Mouse (Mus musculus) naive thymus-derived CD4-positive, alpha-beta T cell, adult 2 months (primary cell): ENCODE results near the gene Vmn2r56.
A peak's percentile ranks its signal among the peaks of the same experiment; 100 is the strongest.
"Not testable (repeated sequence)": the region's sequence is repeated elsewhere in the genome, so short reads cannot be mapped to it uniquely, and the experiment has no call there.

ENCODE experiments used
- DNase-seq: peaks from one replicate; pipeline ENCODE4 v3.0.0-alpha.2; 2011; ENCODE audit warnings: low read depth

The Vmn2r56 gene

GRCm38 (mm10) chr7:12734904-12735303 lies at the start of gene Vmn2r56:
Vmn2r56 (minus strand) TSS chr7:12735004.
- no peak for DNase-seq

GRCm38 (mm10) chr7:12780151-12780830 lies 45.5 kb upstream of the Vmn2r56 start:
- DNase-seq = peak; percentile 80

GRCm38 (mm10) chr7:12779782-12780150 lies 45.0 kb upstream of the Vmn2r56 start:
- DNase-seq = no peak

- no peak for DNase-seq
Observed at GRCm38 (mm10) chr7:12779141-12779540, 44.3 kb upstream of the Vmn2r56 start.

- DNase-seq = no peak
Observed at GRCm38 (mm10) chr7:12774606-12775005, 39.8 kb upstream of the Vmn2r56 start.

GRCm38 (mm10) chr7:12774111-12774510 lies 39.3 kb upstream of the Vmn2r56 start:
- DNase-seq = no peak

- no peak for DNase-seq
Observed at GRCm38 (mm10) chr7:12749431-12750198, 14.8 kb upstream of the Vmn2r56 start.

- not testable (repeated sequence) for DNase-seq
Observed at GRCm38 (mm10) chr7:12684903-12685302, 49.9 kb downstream of the Vmn2r56 start, which contains the start of gene Vmn2r55. Vmn2r55 (minus strand) TSS chr7:12685003.

- DNase-seq = not testable (repeated sequence)
Observed at GRCm38 (mm10) chr7:12640219-12640618, 94.6 kb downstream of the Vmn2r56 start, which contains the start of gene Vmn2r54. Vmn2r54 (minus strand) TSS chr7:12640319.
